Mouse (Mus musculus): ENCODE measurements at regions not wholly inside any gene's neighbourhood (a gene's known extent, or its start where the extent isn't known, plus 50 kb on each side); places are given as distances from the start of the nearest gene placed in this dataset.

GRCm38 (mm10) chr3:60266666-60267415, 185.2 kb downstream of the Sucnr1 start:
- no peak for TF ChIP-seq CTCF (conservative IDR thresholded peaks at IDR 0.05; ENCODE audit: insufficient read depth, insufficient read length, low read depth, low read length)
- TF ChIP-seq POLR2A (IDR thresholded peaks at IDR 0.05; ENCODE audit: low read depth, low read length): no peak

Data from kidney, adult 2 months (tissue).